ENCODE assay signal across 20 mouse cellular contexts in the genomic region with DNA sequence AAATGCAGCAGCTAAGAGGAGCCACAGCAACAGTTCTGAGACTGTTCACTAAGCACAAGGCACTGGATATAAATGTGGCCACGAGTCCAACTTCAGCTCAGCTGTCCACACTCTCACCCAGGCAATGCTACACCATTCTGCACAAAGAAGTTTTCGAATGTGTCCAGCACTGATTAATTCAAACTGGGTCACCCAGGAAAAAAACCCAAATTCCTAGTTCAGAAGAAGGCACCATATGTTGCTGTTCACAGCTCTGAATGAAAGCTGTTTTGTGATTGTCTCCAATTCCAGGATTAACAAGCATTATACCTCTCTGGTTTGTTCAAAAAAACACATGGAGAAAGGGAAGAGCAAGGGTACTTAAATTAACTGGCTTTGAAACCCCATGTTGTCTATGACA.
A peak's percentile ranks its signal among the peaks of the same experiment; 100 is the strongest.
DNase-seq lines count a peak whose midpoint lies in the region; ATAC-seq and TF ChIP-seq lines count a peak whose summit lies in the region.
"Had no signal": no experiment of that assay in that cellular context is flagged by ENCODE, and none has a peak within 500 bp of the region (broad histone marks: within the 10 kb centered on the region; RNA-seq: fewer than 3 reads in every experiment).

No protein-coding gene starts in this region.

- H3K4me1 ChIP-seq in cerebellum, adult 2 months (ENCODE audit: control insufficient read depth, insufficient read depth, low read length), result no peaks in the 10 kb centered on the region; the same call in 1 of the 2 replicates
- no peaks in the 10 kb centered on the region for H3K4me1 ChIP-seq in forebrain, embryonic 16.5 days (replicated peaks; ENCODE audit: control insufficient read depth, insufficient read depth, low read length)
- H3K4me1 ChIP-seq: hindbrain, embryonic 12.5 days; kidney, embryonic 15.5 days; limb, embryonic 12.5 days; liver, embryonic 13.5 days; lung, embryonic 15.5 days; midbrain, embryonic 15.5 days; stomach, embryonic 15.5 days had no signal

- peak; percentile 59 for ATAC-seq in forebrain, embryonic 16.5 days
- ATAC-seq: inflammation-experienced regulatory T-cells, adult 6 months; midbrain, embryonic 15.5 days had no signal

- no peak for TF ChIP-seq CTCF in cerebellum, adult 2 months (IDR thresholded peaks at IDR 0.05; ENCODE audit: borderline replicate concordance, insufficient read depth, low read depth, low read length)

- no peak overlapping the region for H3K27ac ChIP-seq in cerebellum, adult 2 months (ENCODE audit: insufficient read depth, low read length)
- no peak overlapping the region for H3K27ac ChIP-seq in forebrain, embryonic 16.5 days (ENCODE audit: low read length)
- H3K27ac ChIP-seq: hindbrain, embryonic 12.5 days; kidney, embryonic 15.5 days; layer of hippocampus, adult 2 months; limb, embryonic 12.5 days; liver, embryonic 13.5 days; lung, embryonic 15.5 days; midbrain, embryonic 15.5 days; stomach, embryonic 15.5 days had no signal

- no peaks in the 10 kb centered on the region for H3K27me3 ChIP-seq in cerebellum, adult 2 months (ENCODE audit: control insufficient read depth, insufficient read depth, low read length)
- H3K27me3 ChIP-seq in forebrain, embryonic 16.5 days (replicated peaks; ENCODE audit: control insufficient read depth, insufficient read depth, low read length), result no peaks in the 10 kb centered on the region
- H3K27me3 ChIP-seq: hindbrain, embryonic 12.5 days; kidney, embryonic 15.5 days; limb, embryonic 12.5 days; liver, embryonic 13.5 days; lung, embryonic 15.5 days; midbrain, embryonic 15.5 days; stomach, embryonic 15.5 days had no signal

- no peak overlapping the region for H3K9ac ChIP-seq in forebrain, embryonic 16.5 days (replicated peaks; ENCODE audit: low read depth, low read length)
- H3K9ac ChIP-seq: hindbrain, embryonic 12.5 days; kidney, embryonic 15.5 days; limb, embryonic 12.5 days; liver, embryonic 13.5 days; lung, embryonic 15.5 days; midbrain, embryonic 15.5 days; stomach, embryonic 15.5 days had no signal

- H3K9me3 ChIP-seq in forebrain, embryonic 16.5 days (ENCODE audit: control insufficient read depth, low read length), result no peaks in the 10 kb centered on the region
- H3K9me3 ChIP-seq: hindbrain, embryonic 12.5 days; kidney, embryonic 15.5 days; limb, embryonic 12.5 days; liver, embryonic 13.5 days; lung, embryonic 15.5 days; midbrain, embryonic 15.5 days; stomach, embryonic 15.5 days had no signal

- no peak overlapping the region for H3K4me2 ChIP-seq in forebrain, embryonic 16.5 days (ENCODE audit: low read length)
- H3K4me2 ChIP-seq: hindbrain, embryonic 12.5 days; kidney, embryonic 15.5 days; limb, embryonic 12.5 days; liver, embryonic 13.5 days; lung, embryonic 15.5 days; midbrain, embryonic 15.5 days; stomach, embryonic 15.5 days had no signal

- DNase-seq in cerebellum, adult 2 months, result peak; percentile 10 to 48
- no peak for DNase-seq in cerebellum, adult 8-10 months
- peak; percentile 3 for DNase-seq in layer of hippocampus, adult 11-12 months (ENCODE audit: low spot score)
- no peak for DNase-seq in layer of hippocampus, adult 9-10 months (ENCODE audit: low spot score)
- DNase-seq in retina, adult 2 months (ENCODE audit: low read depth, low spot score), result peak; percentile 3
- DNase-seq in c-Kit-positive CD71-positive TER-119-positive erythroid progenitor cells, embryonic 14.5 days (ENCODE audit: low spot score), result no peak
- DNase-seq in kidney, postnatal 10 days, result no peak
- DNase-seq: adrenal gland, adult 8-10 months; gastrocnemius, postnatal 25 days; liver, embryonic 13.5 days; spleen, adult 18-20 months had no signal

- H3K4me3 ChIP-seq in cerebellum, adult 2 months (replicated peaks; ENCODE audit: insufficient read depth, low read depth, low read length), result no peak overlapping the region
- H3K4me3 ChIP-seq in forebrain, embryonic 16.5 days (replicated peaks; ENCODE audit: low read length), result no peak overlapping the region
- H3K4me3 ChIP-seq: hindbrain, embryonic 12.5 days; kidney, embryonic 15.5 days; layer of hippocampus, adult 2 months; limb, embryonic 12.5 days; liver, embryonic 13.5 days; lung, embryonic 15.5 days; midbrain, embryonic 15.5 days; stomach, embryonic 15.5 days had no signal

- TF ChIP-seq POLR2A in cerebellum, adult 2 months (IDR thresholded peaks at IDR 0.05; ENCODE audit: borderline replicate concordance, insufficient read depth, low read length), result no peak

- no peaks in the 10 kb centered on the region for H3K36me3 ChIP-seq in forebrain, embryonic 16.5 days (ENCODE audit: control insufficient read depth, insufficient read depth)
- H3K36me3 ChIP-seq: hindbrain, embryonic 12.5 days; kidney, embryonic 15.5 days; limb, embryonic 12.5 days; liver, embryonic 13.5 days; lung, embryonic 15.5 days; midbrain, embryonic 15.5 days; stomach, embryonic 15.5 days had no signal

- WGBS in cerebellum, adult 2 months, result 16% methylated on average over 2 of the region's 2 CpGs
- 59% methylated on average over 2 of the region's 2 CpGs for WGBS in forebrain, embryonic 16.5 days

Comparison
In these comparisons a context has a peak if more than half of its experiments do, and no peak if none do; other contexts are left out.
1. DNase-seq: peak in cerebellum, adult 2 months (2 of 2), layer of hippocampus, adult 11-12 months (single experiment) and retina, adult 2 months (single experiment); none in cerebellum, adult 8-10 months (single experiment), layer of hippocampus, adult 9-10 months (single experiment), c-Kit-positive CD71-positive TER-119-positive erythroid progenitor cells, embryonic 14.5 days (single experiment) and kidney, postnatal 10 days (single experiment).